Comparison of ENCODE assay signal across 8 mouse cellular contexts in the genomic region with DNA sequence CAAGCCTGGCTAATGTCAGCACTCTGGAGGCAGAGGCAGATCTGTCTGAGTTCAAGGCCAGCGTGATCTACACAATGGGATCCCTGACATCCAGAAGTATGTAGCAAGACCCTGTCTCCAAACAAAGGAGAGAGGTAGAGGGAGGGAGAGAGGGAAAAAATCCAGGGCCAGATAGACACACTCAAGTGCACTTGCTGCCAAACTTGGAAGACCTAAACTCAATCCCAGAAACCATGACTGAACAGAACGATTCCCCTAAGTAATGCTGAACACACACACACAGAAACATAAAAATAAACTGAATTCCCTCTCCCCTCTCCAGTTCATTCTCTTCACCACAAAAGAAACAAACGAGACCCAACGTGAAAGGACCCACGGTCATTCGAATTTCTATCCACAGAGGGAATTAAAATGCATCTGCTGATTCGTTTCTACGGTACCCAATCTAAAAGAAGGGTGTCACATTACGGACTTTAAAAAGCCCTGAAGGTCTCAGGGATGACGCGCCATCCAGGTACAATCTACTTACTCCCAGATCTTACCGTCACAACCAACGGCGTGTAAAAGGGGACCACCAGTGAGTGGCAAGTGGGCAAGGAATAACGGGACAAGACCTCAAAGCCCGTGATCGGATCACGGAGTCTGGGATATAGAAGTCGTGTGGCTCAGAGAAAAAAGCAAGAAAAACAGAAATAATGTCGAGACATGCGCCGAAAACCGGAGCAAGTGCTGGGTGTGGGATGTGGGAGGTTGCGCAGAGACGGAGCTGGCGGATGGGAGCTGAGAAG. TPM values are rescaled to one million over a fixed set of nuclear protein-coding genes. Genes with fewer than 3 reads are reported as not detected.
DNase-seq lines count a peak whose midpoint lies in the region; ATAC-seq and TF ChIP-seq lines count a peak whose summit lies in the region.

No protein-coding gene starts in this region.

- intact Hi-C loops in heart, adult 2 months (cut with DNase I): loop anchor here (1.0 to 5.0 kb wide), 2 partner anchors 24 to 63 kb away; a partner anchor contains a TSS

- no peaks in the 10 kb centered on the region for H3K9me3 ChIP-seq in E14TG2a.4 (ENCODE audit: low read length)
- no peaks in the 10 kb centered on the region for H3K9me3 ChIP-seq in embryonic facial prominence, embryonic 12.5 days
- no peaks in the 10 kb centered on the region for H3K9me3 ChIP-seq in midbrain, embryonic 10.5 days (replicated peaks)

- TF ChIP-seq CTCF in heart, adult 2 months (IDR thresholded peaks at IDR 0.05): no peak
- TF ChIP-seq CTCF in E14TG2a.4 (conservative IDR thresholded peaks at IDR 0.05; ENCODE audit: low read length): no peak

- H3K4me2 ChIP-seq in embryonic facial prominence, embryonic 12.5 days (replicated peaks): peak overlapping the region; percentile 71

- WGBS in heart, adult 2 months: 2% methylated on average over 26 of the region's 26 CpGs
- 1% methylated on average over 26 of the region's 26 CpGs for WGBS in embryonic facial prominence, embryonic 12.5 days
- 1% methylated on average over 26 of the region's 26 CpGs for WGBS in midbrain, embryonic 10.5 days

- ATAC-seq in embryonic facial prominence, embryonic 12.5 days (ENCODE audit: insufficient number of reproducible peaks, insufficient read depth, low FRiP score, low TSS enrichment): peak; percentile 32; the same call in 1 of the 2 replicates

- H3K27me3 ChIP-seq in heart, adult 2 months (ENCODE audit: control insufficient read depth, insufficient read depth, low read length): no peaks in the 10 kb centered on the region
- no peaks in the 10 kb centered on the region for H3K27me3 ChIP-seq in E14TG2a.4 (ENCODE audit: insufficient read depth, low read length)
- H3K27me3 ChIP-seq in embryonic facial prominence, embryonic 12.5 days: no peaks in the 10 kb centered on the region
- H3K27me3 ChIP-seq in midbrain, embryonic 10.5 days (ENCODE audit: low read depth, poor library complexity, severe bottlenecking): no peaks in the 10 kb centered on the region

- H3K79me2 ChIP-seq in heart, adult 2 months (replicated peaks; ENCODE audit: control insufficient read depth, insufficient read depth, low read length): 0 out of 2 replicates have a peak, but pooled peaks cover 3% of the 10 kb centered on the region

- TF ChIP-seq EP300 in heart, adult 2 months (IDR thresholded peaks at IDR 0.05; ENCODE audit: insufficient read depth, low read depth, low read length): no peak

- DNase-seq in heart, adult 2 months: no peak
- no peak for DNase-seq in heart, postnatal 4 days
- peak; percentile 63 for DNase-seq in hindlimb bud, embryonic 11.5 days (ENCODE audit: extremely low spot score, low read depth, low spot score)
- DNase-seq in midbrain, embryonic 10.5 days (ENCODE audit: low spot score): no peak
- no peak for DNase-seq in frontal cortex, postnatal 25 days (ENCODE audit: low spot score in 2 of 2)
- DNase-seq in right cerebral cortex, adult 18-20 months: no peak

- peaks cover 10% of the 10 kb centered on the region; the same call in 1 of the 2 replicates for H3K36me3 ChIP-seq in heart, adult 2 months (ENCODE audit: control insufficient read depth, insufficient read depth, low read length)
- peaks cover 44% of the 10 kb centered on the region for H3K36me3 ChIP-seq in E14TG2a.4 (ENCODE audit: insufficient read depth, low read length)
- H3K36me3 ChIP-seq in embryonic facial prominence, embryonic 12.5 days: peaks cover 32% of the 10 kb centered on the region
- H3K36me3 ChIP-seq in midbrain, embryonic 10.5 days: peaks cover 40% of the 10 kb centered on the region

- TF ChIP-seq POLR2A in heart, adult 2 months (IDR thresholded peaks at IDR 0.05; ENCODE audit: insufficient read depth, low read depth, low read length): no peak

- H3K4me1 ChIP-seq in heart, adult 2 months (ENCODE audit: control insufficient read depth, insufficient read depth, low read length): peaks cover 4% of the 10 kb centered on the region
- peaks cover 60% of the 10 kb centered on the region for H3K4me1 ChIP-seq in E14TG2a.4 (replicated peaks; ENCODE audit: low read depth, low read length)
- H3K4me1 ChIP-seq in embryonic facial prominence, embryonic 12.5 days: peaks cover 16% of the 10 kb centered on the region
- H3K4me1 ChIP-seq in midbrain, embryonic 10.5 days: peaks cover 36% of the 10 kb centered on the region

- peak overlapping the region; percentile 88 for H3K9ac ChIP-seq in heart, adult 2 months (ENCODE audit: low read depth, low read length)
- peak overlapping the region; percentile 91 for H3K9ac ChIP-seq in embryonic facial prominence, embryonic 12.5 days

- peak overlapping the region; percentile 89 for H3K4me3 ChIP-seq in heart, adult 2 months
- peak overlapping the region; percentile 98 for H3K4me3 ChIP-seq in E14TG2a.4 (replicated peaks; ENCODE audit: low read length)
- peak overlapping the region; percentile 76 for H3K4me3 ChIP-seq in embryonic facial prominence, embryonic 12.5 days
- peak overlapping the region; percentile 79 for H3K4me3 ChIP-seq in midbrain, embryonic 10.5 days

- H3K27ac ChIP-seq in heart, adult 2 months: peak overlapping the region; percentile 95
- peak overlapping the region; percentile 96 for H3K27ac ChIP-seq in embryonic facial prominence, embryonic 12.5 days
- peak overlapping the region; percentile 96 for H3K27ac ChIP-seq in midbrain, embryonic 10.5 days (replicated peaks)

RNA-seq across cellular contexts. Expression of a gene that starts 0.7 kb away (rescaled TPM):
- 10 to 100 TPM; 59.0 to 61.7 TPM for total RNA-seq in heart, adult 2 months (2021)
- polyA plus RNA-seq in heart, adult 2 months (2012; rRNA removed): 19.9 and 38.5 TPM in 2 replicates
- 10 to 100 TPM; 77.9 to 84.2 TPM for total RNA-seq in heart, postnatal 4 days (2021)
- 217 and 229 TPM in 2 replicates for polyA plus RNA-seq in embryonic facial prominence, embryonic 12.5 days (2016; fragmentation: Nextera tagmentation; extraction: Ambion mirVana)
- polyA plus RNA-seq in midbrain, embryonic 10.5 days (2016; fragmentation: Nextera tagmentation; extraction: Ambion mirVana): 342 and 344 TPM in 2 replicates

RNA-seq across cellular contexts. Expression of a gene that starts 23.2 kb away (rescaled TPM):
- total RNA-seq in heart, adult 2 months (2021): 10 to 100 TPM; 19.4 to 30.8 TPM
- 16.3 and 19.9 TPM in 2 replicates for polyA plus RNA-seq in heart, adult 2 months (2012; rRNA removed)
- total RNA-seq in heart, postnatal 4 days (2021): 10 to 100 TPM; 38.5 to 41.6 TPM
- polyA plus RNA-seq in embryonic facial prominence, embryonic 12.5 days (2016; fragmentation: Nextera tagmentation; extraction: Ambion mirVana): 84.3 and 85.3 TPM in 2 replicates
- polyA plus RNA-seq in midbrain, embryonic 10.5 days (2016; fragmentation: Nextera tagmentation; extraction: Ambion mirVana): 112 and 122 TPM in 2 replicates
